Mouse (Mus musculus) cerebellum, adult 8-10 months (tissue): ENCODE results near the gene Sucnr1.

ENCODE experiments used
- DNase-seq: peaks from one replicate; pipeline ENCODE4 v3.0.0; 2022

The Sucnr1 gene

DNA sequence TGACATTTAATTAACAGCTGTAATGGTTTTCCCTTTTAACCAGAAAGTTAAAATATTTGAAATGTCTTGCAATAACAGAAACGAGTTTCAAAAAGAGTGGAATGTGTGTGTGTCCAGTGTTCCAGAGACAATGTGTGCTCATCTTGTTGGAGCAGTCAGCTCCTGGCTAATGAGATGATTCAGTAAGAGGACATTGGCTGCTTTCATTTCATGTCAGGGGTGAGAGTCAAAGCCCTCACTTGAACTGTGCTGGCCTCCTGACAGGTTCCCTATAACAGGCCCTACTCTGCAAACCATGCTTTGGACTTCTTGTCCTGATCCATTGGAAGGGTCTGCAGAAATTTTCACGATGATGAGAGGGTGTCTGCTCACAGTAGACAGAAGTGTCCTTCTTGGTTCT is 32.9 kb downstream of the Sucnr1 start:
- DNase-seq, result no peak

- no peak for DNase-seq
These were observed 39.8 kb downstream of the Sucnr1 start for GRCm38 (mm10) chr3:60121449-60121848.

- no peak for DNase-seq
These were observed 42.5 kb downstream of the Sucnr1 start for GRCm38 (mm10) chr3:60123859-60124794.

DNA sequence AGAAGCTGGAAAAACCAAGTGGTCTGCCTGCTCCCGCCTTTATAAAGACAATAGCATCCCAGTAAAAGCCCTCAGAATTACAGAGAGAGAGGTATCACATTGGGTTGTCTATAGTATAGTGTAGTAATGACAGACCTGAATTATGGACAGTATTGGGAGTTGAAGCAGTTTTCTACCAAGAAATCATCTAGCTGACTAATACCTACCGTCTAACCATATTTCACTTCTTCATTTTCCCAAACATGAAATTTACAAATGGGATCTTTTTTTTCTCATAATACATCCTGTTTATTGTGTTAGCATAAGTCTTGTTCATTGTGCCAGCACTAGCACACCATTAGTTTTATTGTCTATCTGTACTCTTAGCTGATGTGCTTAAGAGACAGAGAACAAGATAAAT is 44.9 kb downstream of the Sucnr1 start:
- DNase-seq, result no peak

DNA sequence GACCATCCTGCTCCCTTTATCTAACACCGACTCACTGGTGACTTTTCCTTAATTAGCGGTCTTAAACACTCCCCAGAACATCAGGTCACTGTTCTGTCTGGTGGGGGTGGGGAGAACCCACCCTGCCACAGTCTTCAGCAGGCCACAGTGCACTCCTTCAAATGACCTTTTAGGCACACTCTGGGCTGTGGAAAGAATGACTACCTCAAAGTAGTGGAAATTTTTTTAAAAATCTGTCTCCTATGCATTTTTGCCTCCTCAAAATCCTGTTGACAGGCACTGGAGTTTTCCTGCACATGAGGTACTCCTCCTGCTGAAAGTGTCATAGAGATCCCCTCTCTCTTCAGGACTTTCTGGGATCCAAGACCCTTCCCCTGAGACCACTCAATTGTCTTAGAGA is 46.6 kb downstream of the Sucnr1 start:
- no peak for DNase-seq

- no peak for DNase-seq
These were observed 54.1 kb downstream of the Sucnr1 start for GRCm38 (mm10) chr3:60135801-60136200.
